Mouse (Mus musculus): Measurements from ENCODE around the gene Rsc1a1.

The Rsc1a1 gene

DNA sequence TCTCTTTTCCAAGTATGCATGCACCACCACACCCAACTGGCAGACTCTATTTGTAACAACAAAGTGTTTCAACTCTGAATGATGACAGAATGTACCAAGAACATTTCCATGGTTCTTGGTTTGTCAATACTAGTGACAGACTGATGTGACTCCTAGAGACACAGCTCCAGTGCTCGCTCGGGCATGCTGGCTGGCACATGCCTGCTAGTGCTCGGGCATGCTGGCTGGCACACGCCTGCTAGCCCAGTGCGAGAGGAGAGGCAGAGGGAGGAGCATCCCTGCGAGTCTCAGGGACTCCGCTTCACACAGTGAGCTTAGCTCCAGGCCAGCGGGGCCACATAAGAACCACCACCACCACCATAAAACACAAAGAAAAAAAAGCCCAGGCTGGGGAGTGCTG lies 9.3 kb upstream of the Rsc1a1 start:
- DNase-seq (ENCODE audit: low read depth, low spot score), result no peak

GRCm38 (mm10) chr4:141688505-141688904 lies 3.1 kb upstream of the Rsc1a1 start:
- no peak for DNase-seq (ENCODE audit: low read depth, low spot score)

GRCm38 (mm10) chr4:141686525-141686924 lies 1.1 kb upstream of the Rsc1a1 start:
- DNase-seq (ENCODE audit: low read depth, low spot score), result no peak

GRCm38 (mm10) chr4:141686093-141686492 lies 694 bp upstream of the Rsc1a1 start:
- no peak for DNase-seq (ENCODE audit: low read depth, low spot score)

- no peak for DNase-seq (ENCODE audit: low read depth, low spot score)
These were observed 2.6 kb downstream of the Rsc1a1 start for GRCm38 (mm10) chr4:141682706-141683230.

- DNase-seq (ENCODE audit: low read depth, low spot score), result peak; percentile 83
These were observed 3.6 kb downstream of the Rsc1a1 start for GRCm38 (mm10) chr4:141681767-141682166.

GRCm38 (mm10) chr4:141680892-141681291 lies 4.5 kb downstream of the Rsc1a1 start:
- no peak for DNase-seq (ENCODE audit: low read depth, low spot score)

GRCm38 (mm10) chr4:141679016-141679415 lies 6.4 kb downstream of the Rsc1a1 start:
- DNase-seq (ENCODE audit: low read depth, low spot score), result no peak

DNA sequence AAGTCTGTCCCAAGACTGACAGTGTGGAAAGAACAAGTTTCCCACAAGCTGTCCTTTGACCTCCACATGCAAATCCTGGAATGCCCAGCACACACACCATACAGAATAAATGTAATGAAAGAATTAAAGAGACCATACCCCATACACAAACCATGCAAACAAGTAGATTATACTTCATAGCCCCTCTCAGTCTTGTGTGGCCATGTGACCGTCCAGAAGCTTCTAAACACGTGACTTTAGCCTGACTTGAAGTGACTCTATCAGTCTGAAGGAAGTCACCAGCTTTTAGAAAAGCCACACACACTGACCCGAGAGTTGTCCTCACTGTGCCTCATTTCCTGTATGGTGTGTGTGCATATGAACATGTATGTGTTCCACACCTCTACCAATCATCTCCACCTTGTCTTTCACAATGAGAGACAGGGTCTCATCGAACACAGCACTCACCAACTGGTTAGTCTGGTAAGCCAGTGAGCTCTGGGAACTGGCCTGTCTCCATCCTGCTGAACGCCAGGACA lies 8.9 kb downstream of the Rsc1a1 start:
- DNase-seq (ENCODE audit: low read depth, low spot score), result no peak

GRCm38 (mm10) chr4:141672325-141672724 lies 13.1 kb downstream of the Rsc1a1 start:
- no peak for DNase-seq (ENCODE audit: low read depth, low spot score)

GRCm38 (mm10) chr4:141671389-141671788 lies 14.0 kb downstream of the Rsc1a1 start:
- peak; percentile 58 for DNase-seq (ENCODE audit: low read depth, low spot score)

- DNase-seq (ENCODE audit: low read depth, low spot score), result peak; percentile 89
These were observed 15.3 kb downstream of the Rsc1a1 start for GRCm38 (mm10) chr4:141669898-141670712.

DNA sequence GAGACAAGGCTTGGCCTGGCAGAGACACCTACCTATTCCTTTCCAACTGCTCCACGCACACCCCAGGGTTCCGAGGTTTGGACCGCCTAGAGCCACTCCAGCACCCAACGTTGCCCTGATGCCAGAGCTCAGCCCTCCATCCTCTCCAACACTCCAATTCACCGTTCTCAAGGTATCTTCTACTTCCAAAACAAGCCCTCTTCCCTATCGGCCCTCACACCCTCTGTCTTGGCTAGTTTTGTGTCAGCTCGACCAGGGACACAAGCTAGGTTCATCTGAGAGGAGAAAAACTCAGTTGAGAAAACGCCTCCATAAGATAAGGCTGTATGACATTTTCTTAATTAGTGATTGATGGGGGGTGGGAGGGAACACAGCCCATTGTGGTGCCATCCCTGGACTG lies 20.6 kb downstream of the Rsc1a1 start, which contains the start of gene Plekhm2:
Gene Plekhm2 (minus strand): TSS at position 101 of the 400 bp plus-strand sequence.
- no peak for DNase-seq (ENCODE audit: low read depth, low spot score)

- DNase-seq (ENCODE audit: low read depth, low spot score), result peak; percentile 51
These were observed 21.2 kb downstream of the Rsc1a1 start for GRCm38 (mm10) chr4:141664011-141664745.

DNA sequence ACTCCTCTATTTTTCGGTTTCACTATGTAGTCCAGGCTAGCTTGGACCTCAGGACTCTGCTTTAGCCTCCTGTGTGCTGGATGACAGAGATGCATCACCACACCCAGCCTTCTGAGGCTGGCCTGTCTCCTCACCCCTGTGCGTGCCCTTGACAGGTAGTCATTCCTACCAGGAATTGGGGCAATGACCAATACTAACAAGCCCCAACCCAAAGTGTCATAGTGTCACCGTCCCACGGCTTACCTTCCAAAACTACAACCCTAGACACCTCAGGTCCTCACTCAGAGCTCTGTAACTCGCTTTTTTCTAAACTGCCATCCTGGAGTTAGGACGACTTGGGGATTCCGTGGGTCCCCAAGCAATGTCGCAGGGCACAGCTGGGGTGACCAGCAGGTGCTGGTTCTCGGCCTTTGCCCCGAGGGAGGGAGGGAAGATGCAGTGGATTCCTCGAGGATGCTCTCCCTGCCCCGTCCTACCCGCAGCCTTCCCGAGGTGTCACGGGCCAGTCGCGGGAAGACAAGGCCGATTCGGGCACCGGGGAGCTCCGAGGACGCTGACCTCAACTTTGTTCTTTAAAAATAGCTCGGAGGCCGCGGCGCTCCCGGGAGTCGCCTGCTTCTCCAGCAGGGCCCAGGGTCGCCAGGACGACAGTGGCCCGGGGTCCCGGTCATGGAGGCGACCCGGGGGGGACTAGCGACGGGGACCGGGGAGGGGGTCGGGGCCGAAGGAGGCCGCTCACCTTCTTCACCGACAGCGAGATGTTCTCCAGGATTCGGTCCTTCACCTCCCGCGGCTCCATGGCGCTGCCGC lies 22.1 kb downstream of the Rsc1a1 start:
- peak; percentile 34 for DNase-seq (ENCODE audit: low read depth, low spot score)

- DNase-seq (ENCODE audit: low read depth, low spot score), result no peak
These were observed 24.5 kb downstream of the Rsc1a1 start for GRCm38 (mm10) chr4:141660884-141661283.

GRCm38 (mm10) chr4:141659739-141660138 lies 25.7 kb downstream of the Rsc1a1 start:
- no peak for DNase-seq (ENCODE audit: low read depth, low spot score)

- peak; percentile 51 for DNase-seq (ENCODE audit: low read depth, low spot score)
These were observed 26.4 kb downstream of the Rsc1a1 start for GRCm38 (mm10) chr4:141658846-141659484.

DNA sequence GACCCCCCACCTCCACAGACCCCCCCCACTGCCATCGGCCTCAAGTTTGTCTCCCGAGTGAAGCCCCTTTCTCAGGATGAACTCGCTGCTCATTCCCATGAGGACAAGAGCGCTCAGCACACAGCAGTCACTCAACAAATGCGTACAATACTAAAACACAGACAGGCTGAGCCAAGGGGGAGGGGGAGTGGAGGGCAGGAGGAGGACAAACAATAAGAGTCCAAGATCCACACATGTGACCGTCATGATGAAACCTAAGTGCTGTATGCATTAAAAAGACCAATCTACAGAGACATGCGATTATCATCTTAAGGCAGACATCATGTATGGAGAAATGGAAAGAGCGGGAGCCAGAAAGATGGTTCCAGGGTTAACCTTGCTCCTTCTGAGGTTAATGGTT lies 28.5 kb downstream of the Rsc1a1 start:
- no peak for DNase-seq (ENCODE audit: low read depth, low spot score)

GRCm38 (mm10) chr4:141655908-141656608 lies 29.3 kb downstream of the Rsc1a1 start:
- no peak for DNase-seq (ENCODE audit: low read depth, low spot score)

Data from 3T3-L1 (cell line).